Mouse (Mus musculus) MEL (cell line): ENCODE measurements around the gene Gm49450. TPM values are rescaled to one million over a fixed set of nuclear protein-coding genes. Genes with fewer than 3 reads are reported as not detected.

Experiments
- DNase-seq: peaks from one replicate; pipeline ENCODE4 v3.0.0; 2011; ENCODE audit warnings: low read depth, low spot score
- H3K27ac ChIP-seq: 2 replicates; pipeline ENCODE4 v1.5.1; 2012; ENCODE audit warnings: low read depth, mild to moderate bottlenecking, control low read depth, low read length, moderate library complexity; ENCODE audit not compliant: control insufficient read depth
- H3K27me3 ChIP-seq, 2 experiments: fragments of 150-350 bp in 1 of 2; sonication (generic) in 1 of 2; 2 replicates each; pipeline ENCODE4 v1.6.1; 2012; ENCODE audit warnings: low read length in 2 of 2, mild to moderate bottlenecking in 2 of 2, improper control_type of control experiment in 1 of 2, moderate library complexity in 1 of 2; ENCODE audit not compliant: insufficient read depth in 2 of 2, control insufficient read depth in 1 of 2
- H3K36me3 ChIP-seq, 2 experiments: 2 replicates each; pipeline ENCODE4 v1.6.1; 2012 to 2014; ENCODE audit warnings: low read length in 2 of 2, improper control_type of control experiment in 1 of 2, inconsistent platforms in 1 of 2, mild to moderate bottlenecking in 1 of 2; ENCODE audit not compliant: insufficient read depth in 2 of 2, control insufficient read depth in 1 of 2
- H3K4me1 ChIP-seq, 2 experiments: fragments of 150-350 bp in 1 of 2; sonication (generic) in 1 of 2; 2 replicates each; pipeline ENCODE4 v1.6.1; 2012; ENCODE audit warnings: low read length in 2 of 2, improper control_type of control experiment in 1 of 2, mild to moderate bottlenecking in 1 of 2; ENCODE audit not compliant: insufficient read depth in 2 of 2, control insufficient read depth in 1 of 2
- H3K4me3 ChIP-seq, 2 experiments: fragments of 150-350 bp in 1 of 2; sonication (generic) in 1 of 2; 2 replicates each; pipeline ENCODE4 v1.5.1; 2012; ENCODE audit warnings: low read depth in 2 of 2, low read length in 2 of 2, mild to moderate bottlenecking in 2 of 2, moderate library complexity in 2 of 2, control low read depth in 1 of 2, improper control_type of control experiment in 1 of 2; ENCODE audit not compliant: control insufficient read depth in 1 of 2, insufficient read depth in 1 of 2
- H3K79me2 ChIP-seq: 2 replicates; pipeline ENCODE4 v1.6.1; 2012; ENCODE audit warnings: mild to moderate bottlenecking, low read length, moderate library complexity; ENCODE audit not compliant: control insufficient read depth, poor library complexity, insufficient read depth
- H3K9ac ChIP-seq: 2 replicates; pipeline ENCODE4 v1.6.1; 2012; ENCODE audit warnings: low read depth, mild to moderate bottlenecking, control low read depth, low read length, moderate library complexity; ENCODE audit not compliant: control insufficient read depth, poor library complexity, severe bottlenecking
- H3K9me3 ChIP-seq: fragments of 150-350 bp; sonication (generic); replicated peaks from 2 replicates; pipeline ENCODE4 v1.6.1; 2012; ENCODE audit warnings: mild to moderate bottlenecking, low read length, improper control_type of control experiment, moderate library complexity; ENCODE audit not compliant: insufficient read depth
- CTCF ChIP-seq, 3 experiments: IDR thresholded peaks in 2 of 3; conservative IDR thresholded peaks in 1 of 3; 2 replicates each; pipeline ENCODE4 v1.5.1; 2011 to 2012; ENCODE audit warnings: low read length in 3 of 3, low read depth in 2 of 3, mild to moderate bottlenecking in 2 of 3, improper control_type of control experiment in 1 of 3, inconsistent platforms in 1 of 3, mixed read lengths in 1 of 3, moderate library complexity in 1 of 3; ENCODE audit not compliant: control insufficient read depth in 1 of 3, insufficient read depth in 1 of 3, poor library complexity in 1 of 3, severe bottlenecking in 1 of 3
- ELF1 ChIP-seq: IDR thresholded peaks from 2 replicates; pipeline ENCODE4 v1.6.1; 2014; ENCODE audit warnings: low read depth, mild to moderate bottlenecking, inconsistent platforms, low read length, improper control_type of control experiment, moderate library complexity
- EP300 ChIP-seq, 2 experiments: IDR thresholded peaks; 2 replicates each; pipeline ENCODE4 v1.6.1; 2011; ENCODE audit warnings: improper control_type of control experiment in 2 of 2, low read length in 2 of 2, low read depth in 1 of 2, mild to moderate bottlenecking in 1 of 2
- GATA1 ChIP-seq: IDR thresholded peaks from 2 replicates; pipeline ENCODE4 v1.6.1; 2011; ENCODE audit warnings: low read depth, low read length, improper control_type of control experiment
- MAFK ChIP-seq: IDR thresholded peaks from 2 replicates; pipeline ENCODE4 v1.6.1; 2011; ENCODE audit warnings: low read depth, mild to moderate bottlenecking, low read length, improper control_type of control experiment, borderline replicate concordance
- MEF2A ChIP-seq: IDR thresholded peaks from 2 replicates; pipeline ENCODE4 v1.6.1; 2014; ENCODE audit warnings: low read depth, mild to moderate bottlenecking, inconsistent platforms, low read length, improper control_type of control experiment; ENCODE audit not compliant: poor library complexity, insufficient replicate concordance, severe bottlenecking; ENCODE audit errors: extremely low read depth
- MYB ChIP-seq: IDR thresholded peaks from 2 replicates; pipeline ENCODE4 v1.6.1; 2011; ENCODE audit warnings: mild to moderate bottlenecking, low read depth, low read length, improper control_type of control experiment
- POLR2AphosphoS2 ChIP-seq: IDR thresholded peaks from 2 replicates; pipeline ENCODE4 v1.6.1; 2011; ENCODE audit warnings: low read length, improper control_type of control experiment
- POLR2AphosphoS5 ChIP-seq: IDR thresholded peaks from 2 replicates; pipeline ENCODE4 v1.6.1; 2012; ENCODE audit warnings: low read depth, borderline replicate concordance, mild to moderate bottlenecking, inconsistent platforms, low read length, moderate library complexity, mixed read lengths
- RAD21 ChIP-seq: IDR thresholded peaks from 2 replicates; pipeline ENCODE4 v1.6.1; 2011; ENCODE audit warnings: mild to moderate bottlenecking, low read depth, low read length, improper control_type of control experiment
- RCOR1 ChIP-seq: IDR thresholded peaks from 2 replicates; pipeline ENCODE4 v1.6.1; 2012; ENCODE audit warnings: low read depth, mild to moderate bottlenecking, inconsistent platforms, low read length, improper control_type of control experiment
- TBP ChIP-seq: IDR thresholded peaks from 2 replicates; pipeline ENCODE4 v1.8.0; 2011; ENCODE audit warnings: low read depth, low read length, improper control_type of control experiment
- TCF12 ChIP-seq: IDR thresholded peaks from 2 replicates; pipeline ENCODE4 v1.6.1; 2014; ENCODE audit warnings: low read depth, mild to moderate bottlenecking, inconsistent platforms, low read length, improper control_type of control experiment, moderate library complexity
- UBTF ChIP-seq: IDR thresholded peaks from 2 replicates; pipeline ENCODE4 v1.6.1; 2012; ENCODE audit warnings: low read depth, mild to moderate bottlenecking, inconsistent platforms, low read length, improper control_type of control experiment, moderate library complexity, borderline replicate concordance; ENCODE audit not compliant: insufficient read depth
- USF2 ChIP-seq, 2 experiments: IDR thresholded peaks; 2 replicates each; pipeline ENCODE4 v1.6.1; 2011 to 2012; ENCODE audit warnings: improper control_type of control experiment in 2 of 2, low read length in 2 of 2, borderline replicate concordance in 1 of 2, inconsistent platforms in 1 of 2, low read depth in 1 of 2, mild to moderate bottlenecking in 1 of 2; ENCODE audit not compliant: insufficient read depth in 1 of 2
- ZKSCAN1 ChIP-seq: IDR thresholded peaks from 2 replicates; pipeline ENCODE4 v1.6.1; 2012; ENCODE audit warnings: low read depth, mild to moderate bottlenecking, inconsistent platforms, low read length, improper control_type of control experiment, moderate library complexity
- ZMIZ1 ChIP-seq: IDR thresholded peaks from 2 replicates; pipeline ENCODE4 v1.6.1; 2012; ENCODE audit warnings: low read depth, mild to moderate bottlenecking, inconsistent platforms, low read length, improper control_type of control experiment, moderate library complexity
- ZNF384 ChIP-seq: IDR thresholded peaks from 2 replicates; pipeline ENCODE4 v1.6.1; 2012; ENCODE audit warnings: low read depth, mild to moderate bottlenecking, inconsistent platforms, low read length, improper control_type of control experiment
- polyA plus RNA-seq, 2 experiments: library from polyadenylated mRNA; stranded (reverse) in 1 of 2; unstranded in 1 of 2; fragments of >175 nt in 1 of 2; fragments of >200 nt in 1 of 2; gene quantifications; 2 replicates each; pipeline versions ENCODE4 v1.2.1 to v1.2.4; 2012; ENCODE audit warnings: low replicate concordance in 2 of 2, low read depth in 1 of 2; ENCODE audit not compliant: insufficient read length in 2 of 2, insufficient read depth in 1 of 2, missing spikeins in 1 of 2
- total RNA-seq: library from RNA; depleted of rRNA; stranded (reverse); fragments of 300-350 nt; gene quantifications from 2 replicates; pipeline ENCODE4 v1.2.3, GENCODE M21; 2012

Gene Gm49450
- total and polyA plus RNA-seq, 3 experiments: not detected

GRCm38 (mm10) chr15:98923031-98923537, 30.3 kb downstream of the Gm49450 start (continued):
- no peak for TF ChIP-seq USF2 (IDR thresholded peaks at IDR 0.05; ENCODE audit: borderline replicate concordance in 1 of 2, insufficient read depth in 1 of 2, low read depth in 1 of 2, low read length in 2 of 2)
- TF ChIP-seq CTCF (IDR thresholded peaks at IDR 0.05 in 2 of 3, conservative IDR thresholded peaks at IDR 0.05 in 1 of 3; ENCODE audit: control insufficient read depth in 1 of 3, insufficient read depth in 1 of 3, low read depth in 2 of 3, low read length in 3 of 3, poor library complexity in 1 of 3, severe bottlenecking in 1 of 3): no peak
- no peak for TF ChIP-seq ZNF384
- TF ChIP-seq POLR2AphosphoS2: no peak
- no peak for TF ChIP-seq POLR2AphosphoS5
- no peak for TF ChIP-seq ZMIZ1
- TF ChIP-seq EP300 (IDR thresholded peaks at IDR 0.05; ENCODE audit: low read depth in 1 of 2, low read length in 2 of 2): no peak
- TF ChIP-seq GATA1: peak; percentile 52; the same call in 1 of the 2 replicates
- TF ChIP-seq MYB: no peak
- TF ChIP-seq RAD21: no peak
- TF ChIP-seq TCF12: no peak
- TF ChIP-seq MEF2A: no peak

- Histone ChIP-seq H3K36me3 (peaks cover 0 to 7% of the 10 kb centered on the region in 2 experiments; a peak in 2 of 4 replicates), H3K27me3 (no peaks in the 10 kb centered on the region), H3K27ac (no peak overlapping the region), H3K9ac (no peak overlapping the region), H3K79me2 (peaks cover 2% of the 10 kb centered on the region; the same call in 1 of the 2 replicates), H3K4me3 (no peak overlapping the region), H3K9me3 (no peaks in the 10 kb centered on the region), H3K4me1 (peaks cover 9% of the 10 kb centered on the region in 2 experiments; a peak in 3 of 4 replicates)
- TF ChIP-seq TBP: no peak
- TF ChIP-seq EP300 (IDR thresholded peaks at IDR 0.05; ENCODE audit: low read depth in 1 of 2, low read length in 2 of 2): no peak
- TF ChIP-seq RCOR1: no peak
- TF ChIP-seq UBTF: no peak
- TF ChIP-seq ZKSCAN1: no peak
- no peak for TF ChIP-seq MAFK
- no peak for TF ChIP-seq POLR2AphosphoS5
- no peak for TF ChIP-seq MEF2A
- TF ChIP-seq ELF1: no peak
- DNase-seq: no peak
Observed at GRCm38 (mm10) chr15:98922581-98922980, 30.8 kb downstream of the Gm49450 start.
